In genomic region chr3:89393605-89394004, GRCm38 (mm10) we compare ENCODE assay signal across 8 mouse cellular contexts. TPM values are rescaled to one million over a fixed set of nuclear protein-coding genes. Genes with fewer than 3 reads are reported as not detected.
A peak's percentile ranks its signal among the peaks of the same experiment; 100 is the strongest.
DNase-seq lines count a peak whose midpoint lies in the region; ATAC-seq and TF ChIP-seq lines count a peak whose summit lies in the region.

No protein-coding gene starts in this region.

- WGBS in forebrain, embryonic 14.5 days, result 0% methylated on average over 15 of the region's 15 CpGs
- under 1% methylated on average over 15 of the region's 15 CpGs for WGBS in liver, postnatal 0 days (ENCODE audit: insufficient replicate concordance)
- under 1% methylated on average over 15 of the region's 15 CpGs for WGBS in neural tube, embryonic 13.5 days

- intact Hi-C loops in heart, postnatal 14 days (cut with DNase I), result no loop called here

- H3K36me3 ChIP-seq in G1E (replicated peaks), result peaks cover 30% of the 10 kb centered on the region
- H3K36me3 ChIP-seq in forebrain, embryonic 14.5 days (ENCODE audit: control insufficient read depth, insufficient read depth, low read length), result no peaks in the 10 kb centered on the region
- no peaks in the 10 kb centered on the region for H3K36me3 ChIP-seq in liver, postnatal 0 days (replicated peaks; ENCODE audit: insufficient read depth, low read length)
- H3K36me3 ChIP-seq in neural tube, embryonic 13.5 days, result no peaks in the 10 kb centered on the region

- H3K4me2 ChIP-seq in forebrain, embryonic 14.5 days (ENCODE audit: low read length), result peak overlapping the region; percentile 99
- peak overlapping the region; percentile 100 for H3K4me2 ChIP-seq in liver, postnatal 0 days (ENCODE audit: low read depth, low read length)
- peak overlapping the region; percentile 99 for H3K4me2 ChIP-seq in neural tube, embryonic 13.5 days

- H3K27me3 ChIP-seq in G1E (ENCODE audit: insufficient read depth, low read length), result no peaks in the 10 kb centered on the region
- H3K27me3 ChIP-seq in forebrain, embryonic 14.5 days (replicated peaks; ENCODE audit: control insufficient read depth, insufficient read depth, low read length), result peaks cover 18% of the 10 kb centered on the region
- peaks cover 12% of the 10 kb centered on the region for H3K27me3 ChIP-seq in liver, postnatal 0 days (ENCODE audit: insufficient read depth, low read length)
- peaks cover 32% of the 10 kb centered on the region for H3K27me3 ChIP-seq in neural tube, embryonic 13.5 days

- no peaks in the 10 kb centered on the region for H3K9me3 ChIP-seq in G1E (replicated peaks)
- no peaks in the 10 kb centered on the region for H3K9me3 ChIP-seq in forebrain, embryonic 14.5 days (replicated peaks; ENCODE audit: control insufficient read depth, low read length)
- H3K9me3 ChIP-seq in liver, postnatal 0 days (ENCODE audit: low read length), result no peaks in the 10 kb centered on the region
- no peaks in the 10 kb centered on the region for H3K9me3 ChIP-seq in neural tube, embryonic 13.5 days

- H3K4me3 ChIP-seq in G1E (ENCODE audit: low read depth, low read length), result peak overlapping the region; percentile 83
- peak overlapping the region; percentile 36 for H3K4me3 ChIP-seq in forebrain, embryonic 14.5 days (ENCODE audit: low read depth, low read length)
- peak overlapping the region; percentile 78 for H3K4me3 ChIP-seq in liver, postnatal 0 days (ENCODE audit: low read depth, low read length)
- H3K4me3 ChIP-seq in neural tube, embryonic 13.5 days, result peak overlapping the region; percentile 51

- peak; percentile 98 for DNase-seq in G1E (ENCODE audit: low spot score)
- peak; percentile 99 for DNase-seq in cerebellum, adult 11-12 months
- DNase-seq in forebrain, embryonic 14.5 days (ENCODE audit: low spot score), result peak; percentile 96
- peak; percentile 98 to 99 for DNase-seq in heart, postnatal 14 days
- DNase-seq in layer of hippocampus, adult 11-12 months (ENCODE audit: low spot score), result peak; percentile 97
- DNase-seq in liver, postnatal 0 days, result peak; percentile 97
- peak; percentile 92 for DNase-seq in telencephalon, adult 2 months (ENCODE audit: low read depth, low spot score)

- TF ChIP-seq CTCF in G1E (IDR thresholded peaks at IDR 0.05; ENCODE audit: low read depth, low read length), result no peak
- no peak for TF ChIP-seq CTCF in liver, postnatal 0 days (IDR thresholded peaks at IDR 0.05; ENCODE audit: low read depth)

- peak; percentile 89 for ATAC-seq in G1E (ENCODE audit: extremely low read depth, insufficient number of reproducible peaks, low FRiP score, poor library complexity, severe bottlenecking)
- ATAC-seq in forebrain, embryonic 14.5 days, result peak; percentile 92
- ATAC-seq in liver, postnatal 0 days, result peak; percentile 90
- peak; percentile 91 for ATAC-seq in neural tube, embryonic 13.5 days (ENCODE audit: low read depth)

- H3K27ac ChIP-seq in forebrain, embryonic 14.5 days (ENCODE audit: low read depth, low read length), result peak overlapping the region; percentile 49; the same call in 1 of the 2 replicates
- H3K27ac ChIP-seq in liver, postnatal 0 days (ENCODE audit: low read depth), result peak overlapping the region; percentile 99
- H3K27ac ChIP-seq in neural tube, embryonic 13.5 days (replicated peaks), result peak overlapping the region; percentile 68

- TF ChIP-seq EP300 in liver, postnatal 0 days (IDR thresholded peaks at IDR 0.05; ENCODE audit: low read depth), result no peak

- H3K9ac ChIP-seq in forebrain, embryonic 14.5 days (ENCODE audit: low read length), result peak overlapping the region; percentile 51
- peak overlapping the region; percentile 79 for H3K9ac ChIP-seq in liver, postnatal 0 days (replicated peaks)
- H3K9ac ChIP-seq in neural tube, embryonic 13.5 days, result peak overlapping the region; percentile 73

- peaks cover 75% of the 10 kb centered on the region for H3K4me1 ChIP-seq in G1E (ENCODE audit: insufficient read depth, low read depth, low read length)
- H3K4me1 ChIP-seq in forebrain, embryonic 14.5 days (ENCODE audit: control insufficient read depth, insufficient read depth, low read length), result peaks cover 44% of the 10 kb centered on the region
- H3K4me1 ChIP-seq in liver, postnatal 0 days (ENCODE audit: insufficient read depth), result peaks cover 64% of the 10 kb centered on the region
- peaks cover 70% of the 10 kb centered on the region for H3K4me1 ChIP-seq in neural tube, embryonic 13.5 days (replicated peaks)

RNA-seq across cellular contexts. Expression of gene Zbtb7b, which starts 1.0 kb away (rescaled TPM):
- total RNA-seq in G1E (2014; fragmentation: Nextera tagmentation) (32.9 and 34.2 TPM in 2 replicates), G1E (2017) (23.3 and 31.4 TPM in 2 replicates)
- polyA plus RNA-seq in G1E (2012), result 123 and 126 TPM in 2 replicates
- 0.28 and 0.41 TPM in 2 replicates for polyA plus RNA-seq in forebrain, embryonic 14.5 days (2014; fragmentation: Nextera tagmentation; extraction: Ambion mirVana)
- 10 to 100 TPM; 18.4 to 27.3 TPM for total RNA-seq in heart, postnatal 14 days (2021)
- polyA plus RNA-seq in liver, postnatal 0 days (2015; fragmentation: Nextera tagmentation; extraction: Ambion mirVana), result 4.1 and 4.7 TPM in 2 replicates
- 0.54 and 0.68 TPM in 2 replicates for polyA plus RNA-seq in neural tube, embryonic 13.5 days (2015; fragmentation: Nextera tagmentation; extraction: Ambion mirVana)

RNA-seq across cellular contexts. Expression of gene Lenep, which starts 9.0 kb away (rescaled TPM):
- total RNA-seq in G1E (2014; fragmentation: Nextera tagmentation) (3.7 and 6.7 TPM in 2 replicates), G1E (2017) (0.98 and 1.8 TPM in 2 replicates)
- 0.03 and 0.12 TPM in 2 replicates for polyA plus RNA-seq in G1E (2012)
- polyA plus RNA-seq in forebrain, embryonic 14.5 days (2014; fragmentation: Nextera tagmentation; extraction: Ambion mirVana), result not detected in 2 replicates
- under 1 TPM in 1 of 2 experiments, not detected in 1; 0.98 TPM for total RNA-seq in heart, postnatal 14 days (2021)
- not detected in 2 replicates for polyA plus RNA-seq in liver, postnatal 0 days (2015; fragmentation: Nextera tagmentation; extraction: Ambion mirVana)
- 0.84 and 2.6 TPM in 2 replicates for polyA plus RNA-seq in neural tube, embryonic 13.5 days (2015; fragmentation: Nextera tagmentation; extraction: Ambion mirVana)

RNA-seq across cellular contexts. Expression of gene Flad1, which starts 18.1 kb away (rescaled TPM):
- total RNA-seq in G1E (2014; fragmentation: Nextera tagmentation), result 19.7 and 22.0 TPM in 2 replicates
- total RNA-seq in G1E (2017), result 18.0 and 22.0 TPM in 2 replicates
- polyA plus RNA-seq in G1E (2012), result 12.5 and 17.8 TPM in 2 replicates
- 34.9 and 41.0 TPM in 2 replicates for polyA plus RNA-seq in forebrain, embryonic 14.5 days (2014; fragmentation: Nextera tagmentation; extraction: Ambion mirVana)
- total RNA-seq in heart, postnatal 14 days (2021), result 10 to 100 TPM; 44.7 to 46.1 TPM
- 18.8 and 20.0 TPM in 2 replicates for polyA plus RNA-seq in liver, postnatal 0 days (2015; fragmentation: Nextera tagmentation; extraction: Ambion mirVana)
- 30.7 and 33.2 TPM in 2 replicates for polyA plus RNA-seq in neural tube, embryonic 13.5 days (2015; fragmentation: Nextera tagmentation; extraction: Ambion mirVana)

RNA-seq across cellular contexts. Expression of gene Cks1b, which starts 24.6 kb away (rescaled TPM):
- total RNA-seq in G1E (2014; fragmentation: Nextera tagmentation) (92.2 and 99.8 TPM in 2 replicates), G1E (2017) (182 and 184 TPM in 2 replicates)
- 75.1 and 86.2 TPM in 2 replicates for polyA plus RNA-seq in G1E (2012)
- polyA plus RNA-seq in forebrain, embryonic 14.5 days (2014; fragmentation: Nextera tagmentation; extraction: Ambion mirVana), result 200 and 269 TPM in 2 replicates
- 10 to 100 TPM in 1 of 2 experiments, 1 to 10 TPM in 1; 7.9 to 14.4 TPM for total RNA-seq in heart, postnatal 14 days (2021)
- 130 and 141 TPM in 2 replicates for polyA plus RNA-seq in liver, postnatal 0 days (2015; fragmentation: Nextera tagmentation; extraction: Ambion mirVana)
- polyA plus RNA-seq in neural tube, embryonic 13.5 days (2015; fragmentation: Nextera tagmentation; extraction: Ambion mirVana), result 110 and 144 TPM in 2 replicates

RNA-seq across cellular contexts. Expression of gene Shc1, which starts 24.6 kb away (rescaled TPM):
- total RNA-seq in G1E (2014; fragmentation: Nextera tagmentation) (61.7 and 124 TPM in 2 replicates), G1E (2017) (40.9 and 47.6 TPM in 2 replicates)
- polyA plus RNA-seq in G1E (2012), result 111 and 118 TPM in 2 replicates
- 9.9 and 11.8 TPM in 2 replicates for polyA plus RNA-seq in forebrain, embryonic 14.5 days (2014; fragmentation: Nextera tagmentation; extraction: Ambion mirVana)
- total RNA-seq in heart, postnatal 14 days (2021), result 10 to 100 TPM; 45.0 to 47.5 TPM
- 23.8 and 24.7 TPM in 2 replicates for polyA plus RNA-seq in liver, postnatal 0 days (2015; fragmentation: Nextera tagmentation; extraction: Ambion mirVana)
- polyA plus RNA-seq in neural tube, embryonic 13.5 days (2015; fragmentation: Nextera tagmentation; extraction: Ambion mirVana), result 41.8 and 45.1 TPM in 2 replicates

Comparison
In these comparisons a context has a peak if more than half of its experiments do, and no peak if none do; other contexts are left out.
1. Peak in every context shown above with its lines: DNase-seq, ATAC-seq, H3K4me3 ChIP-seq and H3K27ac ChIP-seq.
2. H3K27ac ChIP-seq: peak in every context shown above with its lines; median percentile 99 in liver, postnatal 0 days; 68 in neural tube, embryonic 13.5 days; 49 in forebrain, embryonic 14.5 days.
3. RNA of gene Zbtb7b, which starts 1.0 kb away (polyA plus RNA-seq): 123 to 126 TPM in G1E; 4.1 to 4.7 TPM in liver, postnatal 0 days, 0.54 to 0.68 TPM in neural tube, embryonic 13.5 days and 0.28 to 0.41 TPM in forebrain, embryonic 14.5 days; every median in the first group is over 10 times any median in the second.